Mouse (Mus musculus): ENCODE results near the gene Glis1.

Glis1 gene

GRCm38 (mm10) chr4:107453141-107453984 is 19.0 kb downstream of the Glis1 start:
- peak; percentile 93 for DNase-seq

GRCm38 (mm10) chr4:107457602-107458001 is 23.2 kb downstream of the Glis1 start:
- DNase-seq, result no peak

- no peak for DNase-seq
Measured at GRCm38 (mm10) chr4:107458907-107459306, 24.5 kb downstream of the Glis1 start.

GRCm38 (mm10) chr4:107459461-107459860 is 25.1 kb downstream of the Glis1 start:
- DNase-seq, result peak; percentile 52

- no peak for DNase-seq
Measured at GRCm38 (mm10) chr4:107460468-107460867, 26.1 kb downstream of the Glis1 start.

GRCm38 (mm10) chr4:107467831-107468230 is 33.4 kb downstream of the Glis1 start:
- no peak for DNase-seq

GRCm38 (mm10) chr4:107468264-107468663 is 33.9 kb downstream of the Glis1 start:
- peak; percentile 37 for DNase-seq

- DNase-seq, result no peak
Measured at GRCm38 (mm10) chr4:107468768-107469167, 34.4 kb downstream of the Glis1 start.

- DNase-seq, result no peak
Measured at GRCm38 (mm10) chr4:107476266-107476665, 41.9 kb downstream of the Glis1 start.

GRCm38 (mm10) chr4:107479015-107479414 is 44.6 kb downstream of the Glis1 start:
- no peak for DNase-seq

GRCm38 (mm10) chr4:107482541-107482940 is 48.1 kb downstream of the Glis1 start:
- no peak for DNase-seq

GRCm38 (mm10) chr4:107483556-107484220 is 49.3 kb downstream of the Glis1 start:
- DNase-seq, result no peak

- no peak for DNase-seq
Measured at GRCm38 (mm10) chr4:107484221-107484575, 49.8 kb downstream of the Glis1 start.

GRCm38 (mm10) chr4:107485903-107486302 is 51.5 kb downstream of the Glis1 start:
- DNase-seq, result no peak

GRCm38 (mm10) chr4:107489121-107489840 is 54.9 kb downstream of the Glis1 start:
- DNase-seq, result no peak

GRCm38 (mm10) chr4:107492991-107493390 is 58.6 kb downstream of the Glis1 start:
- no peak for DNase-seq

- DNase-seq, result peak; percentile 35
Measured at GRCm38 (mm10) chr4:107495751-107496430, 61.5 kb downstream of the Glis1 start.

- no peak for DNase-seq
Measured at GRCm38 (mm10) chr4:107497430-107497935, 63.1 kb downstream of the Glis1 start.

- no peak for DNase-seq
Measured at GRCm38 (mm10) chr4:107502601-107503051, 68.2 kb downstream of the Glis1 start.

- no peak for DNase-seq
Measured at GRCm38 (mm10) chr4:107514981-107515380, 80.6 kb downstream of the Glis1 start.

GRCm38 (mm10) chr4:107515626-107516025 is 81.2 kb downstream of the Glis1 start:
- no peak for DNase-seq

- DNase-seq, result no peak
Measured at GRCm38 (mm10) chr4:107518766-107519165, 84.4 kb downstream of the Glis1 start.

GRCm38 (mm10) chr4:107520071-107520470 is 85.7 kb downstream of the Glis1 start:
- no peak for DNase-seq
